Mouse (Mus musculus): Measurements from ENCODE around the gene Tctex1d4.

- no peak for TF ChIP-seq GATA1 (IDR thresholded peaks at IDR 0.05; ENCODE audit: borderline replicate concordance, low read length)
- TF ChIP-seq FLI1 (IDR thresholded peaks at IDR 0.05; ENCODE audit: low read length) = no peak
These were observed 18.1 kb upstream of the Tctex1d4 start for GRCm38 (mm10) chr4:117108524-117108849.

Data from megakaryocyte, embryonic 14.5 days (primary cell).